Mouse (Mus musculus): ENCODE measurements around the gene Sdf2. TPM values are rescaled to one million over a fixed set of nuclear protein-coding genes. Genes with fewer than 3 reads are reported as not detected.

Sdf2 gene
- polyA plus RNA-seq, 2 experiments, result 30.8 to 34.3 TPM

GRCm38 (mm10) chr11:78209886-78210285 is 35.7 kb upstream of the Sdf2 start:
- H3K4me3 ChIP-seq (ENCODE audit: insufficient read depth in 1 of 2, low read depth in 2 of 2, low read length in 2 of 2), result no peak overlapping the region
- H3K4me2 ChIP-seq (ENCODE audit: low read depth), result no peak overlapping the region
- ATAC-seq (ENCODE audit: insufficient read depth), result no peak
- H3K9ac ChIP-seq (replicated peaks), result no peak overlapping the region
- H3K4me1 ChIP-seq (replicated peaks; ENCODE audit: control insufficient read depth in 2 of 2, insufficient read depth in 2 of 2, low read length in 1 of 2), result no peaks in the 10 kb centered on the region
- 69% methylated on average over 6 of the region's 6 CpGs for WGBS (ENCODE audit: insufficient replicate concordance)
- no peak overlapping the region for H3K27ac ChIP-seq
- H3K27me3 ChIP-seq (ENCODE audit: control insufficient read depth, insufficient read depth, low read length), result no peaks in the 10 kb centered on the region
- peaks cover 76% of the 10 kb centered on the region for H3K36me3 ChIP-seq (replicated peaks; ENCODE audit: control insufficient read depth, insufficient read depth, low read depth)
- no peaks in the 10 kb centered on the region for H3K9me3 ChIP-seq (ENCODE audit: control insufficient read depth, low read length)
- TF ChIP-seq EP300 (IDR thresholded peaks at IDR 0.05; ENCODE audit: low read depth) (no peak), CTCF (IDR thresholded peaks at IDR 0.05; ENCODE audit: low read depth) (no peak)
- DNase-seq (ENCODE audit: low read depth in 3 of 3, low spot score in 3 of 3), result no peak

- no peak for DNase-seq (ENCODE audit: low read depth in 3 of 3, low spot score in 3 of 3)
- Histone ChIP-seq H3K4me1 (replicated peaks; ENCODE audit: control insufficient read depth in 2 of 2, insufficient read depth in 2 of 2, low read length in 1 of 2) (no peaks in the 10 kb centered on the region), H3K27ac (no peak overlapping the region), H3K27me3 (ENCODE audit: control insufficient read depth, insufficient read depth, low read length) (no peaks in the 10 kb centered on the region), H3K9me3 (ENCODE audit: control insufficient read depth, low read length) (no peaks in the 10 kb centered on the region), H3K9ac (replicated peaks) (no peak overlapping the region), H3K4me3 (ENCODE audit: insufficient read depth in 1 of 2, low read depth in 2 of 2, low read length in 2 of 2) (no peak overlapping the region), H3K4me2 (ENCODE audit: low read depth) (no peak overlapping the region), H3K36me3 (replicated peaks; ENCODE audit: control insufficient read depth, insufficient read depth, low read depth) (peaks cover 83% of the 10 kb centered on the region)
- TF ChIP-seq CTCF (IDR thresholded peaks at IDR 0.05; ENCODE audit: low read depth) (no peak), EP300 (IDR thresholded peaks at IDR 0.05; ENCODE audit: low read depth) (no peak)
- ATAC-seq (ENCODE audit: insufficient read depth), result no peak
- 78% methylated on average over 7 of the region's 7 CpGs for WGBS (ENCODE audit: insufficient replicate concordance)
These were observed 34.9 kb upstream of the Sdf2 start for GRCm38 (mm10) chr11:78210615-78211014.

DNA sequence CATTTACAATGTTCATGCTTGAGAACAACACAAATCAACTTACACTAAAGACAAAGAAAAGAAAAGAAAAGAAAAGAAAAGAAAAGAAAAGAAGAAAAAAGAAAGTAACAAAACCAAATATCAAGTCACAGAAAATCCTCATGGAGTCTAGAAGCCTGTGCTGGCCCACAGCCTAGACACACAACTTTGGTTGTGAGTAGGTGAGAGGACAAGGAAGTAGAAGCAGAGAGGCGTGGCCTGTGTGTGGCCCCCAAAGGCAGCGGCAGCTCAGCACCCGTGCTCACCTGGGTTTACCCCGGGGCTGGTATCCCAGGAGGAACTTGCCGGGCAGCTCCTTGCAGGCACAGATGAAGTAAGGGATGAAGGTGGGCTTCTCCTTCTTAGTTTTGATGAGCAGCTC is 34.0 kb upstream of the Sdf2 start:
- Histone ChIP-seq H3K36me3 (replicated peaks; ENCODE audit: control insufficient read depth, insufficient read depth, low read depth) (peaks cover 88% of the 10 kb centered on the region), H3K9ac (replicated peaks) (no peak overlapping the region), H3K9me3 (ENCODE audit: control insufficient read depth, low read length) (no peaks in the 10 kb centered on the region), H3K4me3 (ENCODE audit: insufficient read depth in 1 of 2, low read depth in 2 of 2, low read length in 2 of 2) (no peak overlapping the region), H3K4me2 (ENCODE audit: low read depth) (no peak overlapping the region), H3K4me1 (replicated peaks; ENCODE audit: control insufficient read depth in 2 of 2, insufficient read depth in 2 of 2, low read length in 1 of 2) (no peaks in the 10 kb centered on the region), H3K27ac (no peak overlapping the region), H3K27me3 (ENCODE audit: control insufficient read depth, insufficient read depth, low read length) (no peaks in the 10 kb centered on the region)
- no peak for ATAC-seq (ENCODE audit: insufficient read depth)
- 77% methylated on average over 5 of the region's 5 CpGs for WGBS (ENCODE audit: insufficient replicate concordance)
- DNase-seq (ENCODE audit: low read depth in 3 of 3, low spot score in 3 of 3), result no peak
- no peak for TF ChIP-seq EP300 (IDR thresholded peaks at IDR 0.05; ENCODE audit: low read depth)
- no peak for TF ChIP-seq CTCF (IDR thresholded peaks at IDR 0.05; ENCODE audit: low read depth)

DNA sequence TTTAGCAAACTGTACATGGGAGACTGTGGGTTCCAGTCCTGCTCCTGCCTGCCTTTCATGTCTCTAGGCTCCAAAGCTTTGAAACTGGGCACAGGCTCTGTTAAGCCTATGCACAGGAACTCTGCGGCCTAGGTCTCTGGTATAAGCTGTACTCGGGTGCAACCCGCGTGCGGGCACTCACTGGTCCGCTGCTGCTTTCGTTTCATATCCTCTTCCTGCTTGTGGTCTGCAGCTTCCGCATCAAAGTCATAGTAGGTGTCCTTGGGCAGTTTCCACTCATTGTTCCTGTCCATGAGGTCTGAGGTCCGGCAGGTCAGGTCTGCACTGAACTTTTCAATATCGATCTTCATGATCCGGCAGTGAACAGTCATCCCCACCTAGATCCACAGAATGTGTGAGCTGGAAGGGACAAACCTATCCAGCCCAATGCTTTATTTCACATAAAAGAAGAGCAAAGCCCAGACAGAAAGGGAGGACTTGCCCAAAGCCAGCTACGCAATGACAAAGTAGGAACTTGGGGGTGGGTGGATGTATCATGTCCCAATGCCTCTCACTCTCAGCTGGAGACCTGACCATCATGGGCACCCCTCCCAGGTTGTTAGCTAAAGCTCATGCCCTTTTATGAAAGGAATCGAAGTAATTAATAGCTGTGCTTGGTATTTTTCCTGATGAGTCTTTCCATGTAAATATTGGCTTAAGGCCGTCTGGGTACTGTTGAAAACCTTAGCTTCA is 32.3 kb upstream of the Sdf2 start:
- H3K27me3 ChIP-seq (ENCODE audit: control insufficient read depth, insufficient read depth, low read length), result no peaks in the 10 kb centered on the region
- WGBS (ENCODE audit: insufficient replicate concordance), result 65% methylated on average over 14 of the region's 14 CpGs
- no peaks in the 10 kb centered on the region for H3K4me1 ChIP-seq (replicated peaks; ENCODE audit: control insufficient read depth in 2 of 2, insufficient read depth in 2 of 2, low read length in 1 of 2)
- H3K4me2 ChIP-seq (ENCODE audit: low read depth), result no peak overlapping the region
- peaks cover 87% of the 10 kb centered on the region for H3K36me3 ChIP-seq (replicated peaks; ENCODE audit: control insufficient read depth, insufficient read depth, low read depth)
- no peak overlapping the region for H3K9ac ChIP-seq (replicated peaks)
- no peak for TF ChIP-seq CTCF (IDR thresholded peaks at IDR 0.05; ENCODE audit: low read depth)
- no peak for TF ChIP-seq EP300 (IDR thresholded peaks at IDR 0.05; ENCODE audit: low read depth)
- no peak for ATAC-seq (ENCODE audit: insufficient read depth)
- H3K4me3 ChIP-seq (ENCODE audit: insufficient read depth in 1 of 2, low read depth in 2 of 2, low read length in 2 of 2), result no peak overlapping the region
- H3K27ac ChIP-seq, result no peak overlapping the region
- DNase-seq (ENCODE audit: low read depth in 3 of 3, low spot score in 3 of 3), result no peak
- H3K9me3 ChIP-seq (ENCODE audit: control insufficient read depth, low read length), result no peaks in the 10 kb centered on the region

DNA sequence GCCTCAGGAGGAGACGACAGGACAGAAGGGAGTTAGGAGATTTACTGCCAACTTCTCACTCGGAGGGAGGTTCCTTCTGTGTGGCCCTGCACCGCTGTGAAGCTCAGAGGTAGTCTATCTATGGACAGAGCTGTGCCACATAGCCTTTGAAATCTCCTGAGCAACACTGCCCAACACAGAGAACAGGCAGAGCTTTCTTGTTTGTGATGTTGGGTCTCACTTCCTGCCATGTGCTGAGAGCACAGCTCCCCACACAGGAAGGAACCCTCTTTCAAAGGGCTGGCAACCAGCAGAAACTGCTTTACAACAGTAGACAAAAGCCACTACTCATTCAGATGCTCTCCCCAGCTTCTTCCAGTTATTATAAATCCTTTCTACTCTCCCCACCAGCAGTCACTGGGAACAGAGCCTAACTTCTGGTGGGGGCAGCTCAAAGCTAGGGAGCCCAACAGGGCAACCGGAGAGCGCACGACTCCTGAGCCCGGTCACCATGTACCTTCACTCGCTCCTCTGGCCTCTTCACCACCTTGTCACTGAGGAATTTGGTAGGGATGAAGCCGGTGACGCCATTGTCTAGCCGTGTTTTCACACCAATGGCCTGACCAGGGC is 29.7 kb upstream of the Sdf2 start:
- Histone ChIP-seq H3K9me3 (ENCODE audit: control insufficient read depth, low read length) (no peaks in the 10 kb centered on the region), H3K27ac (no peak overlapping the region), H3K4me3 (ENCODE audit: insufficient read depth in 1 of 2, low read depth in 2 of 2, low read length in 2 of 2) (no peak overlapping the region), H3K4me1 (replicated peaks; ENCODE audit: control insufficient read depth in 2 of 2, insufficient read depth in 2 of 2, low read length in 1 of 2) (no peaks in the 10 kb centered on the region), H3K9ac (replicated peaks) (no peak overlapping the region), H3K27me3 (ENCODE audit: control insufficient read depth, insufficient read depth, low read length) (no peaks in the 10 kb centered on the region), H3K36me3 (replicated peaks; ENCODE audit: control insufficient read depth, insufficient read depth, low read depth) (peaks cover 89% of the 10 kb centered on the region), H3K4me2 (ENCODE audit: low read depth) (no peak overlapping the region)
- no peak for ATAC-seq (ENCODE audit: insufficient read depth)
- TF ChIP-seq EP300 (IDR thresholded peaks at IDR 0.05; ENCODE audit: low read depth) (no peak), CTCF (IDR thresholded peaks at IDR 0.05; ENCODE audit: low read depth) (no peak)
- WGBS (ENCODE audit: insufficient replicate concordance), result 85% methylated on average over 11 of the region's 11 CpGs
- DNase-seq (ENCODE audit: low read depth in 3 of 3, low spot score in 3 of 3), result no peak

Measured in liver, embryonic 14.5 days (tissue).